Mouse (Mus musculus) ES-E14 (cell line): ENCODE data around the gene Narf.

ENCODE experiments used
- CHD2 ChIP-seq: IDR thresholded peaks from 2 replicates; pipeline ENCODE4 v1.6.1; 2014; ENCODE audit warnings: mild to moderate bottlenecking, low read depth, low read length, inconsistent platforms
- MAFK ChIP-seq: IDR thresholded peaks from 2 replicates; pipeline ENCODE4 v1.6.1; 2014; ENCODE audit warnings: mild to moderate bottlenecking, low read depth, low read length, inconsistent platforms; ENCODE audit not compliant: insufficient read depth
- ZC3H11A ChIP-seq: IDR thresholded peaks from 2 replicates; pipeline ENCODE4 v1.6.1; 2012; ENCODE audit warnings: low read depth, mild to moderate bottlenecking, inconsistent platforms, low read length, borderline replicate concordance

DNA sequence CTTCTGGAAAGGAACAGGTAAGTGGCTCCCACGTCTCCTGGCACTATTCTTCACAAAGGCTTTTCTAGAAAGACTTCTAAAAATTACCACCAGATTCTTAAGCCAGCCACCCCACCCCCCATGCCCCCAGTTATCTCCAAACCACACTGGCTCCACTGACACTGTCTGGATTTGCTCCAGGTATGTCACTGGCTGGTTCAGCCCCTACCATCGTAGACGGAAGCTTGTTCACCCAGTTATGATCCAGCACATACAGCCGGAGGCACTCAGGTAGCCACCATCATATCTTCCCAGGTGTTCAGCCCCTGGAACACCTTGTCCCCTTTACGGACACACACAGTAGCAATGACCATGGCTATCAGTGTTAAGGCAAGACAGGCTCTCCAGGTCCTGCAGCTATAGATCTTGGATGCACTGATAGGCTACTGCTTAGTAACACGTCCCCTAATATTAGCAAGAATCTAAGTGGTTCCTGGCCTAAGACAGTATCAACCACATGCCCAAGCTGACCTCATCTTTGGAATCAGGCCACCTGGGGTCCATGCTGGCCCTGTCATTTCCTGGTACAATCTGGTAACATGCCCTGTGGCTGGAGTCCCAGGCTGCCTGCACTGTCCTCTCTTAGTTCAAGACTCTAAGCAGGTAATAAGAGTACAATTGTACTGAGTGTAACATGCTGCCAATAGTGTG is 15.6 kb upstream of the Narf start:
- TF ChIP-seq CHD2 (no peak), MAFK (no peak), ZC3H11A (no peak)
